Mouse (Mus musculus) layer of hippocampus, adult 9-10 months (tissue): ENCODE measurements around the gene Add1.
A peak's percentile ranks its signal among the peaks of the same experiment; 100 is the strongest.

ENCODE experiments used
- DNase-seq: peaks from one replicate; pipeline ENCODE4 v3.0.0; 2022; ENCODE audit warnings: low spot score

Gene Add1

DNA sequence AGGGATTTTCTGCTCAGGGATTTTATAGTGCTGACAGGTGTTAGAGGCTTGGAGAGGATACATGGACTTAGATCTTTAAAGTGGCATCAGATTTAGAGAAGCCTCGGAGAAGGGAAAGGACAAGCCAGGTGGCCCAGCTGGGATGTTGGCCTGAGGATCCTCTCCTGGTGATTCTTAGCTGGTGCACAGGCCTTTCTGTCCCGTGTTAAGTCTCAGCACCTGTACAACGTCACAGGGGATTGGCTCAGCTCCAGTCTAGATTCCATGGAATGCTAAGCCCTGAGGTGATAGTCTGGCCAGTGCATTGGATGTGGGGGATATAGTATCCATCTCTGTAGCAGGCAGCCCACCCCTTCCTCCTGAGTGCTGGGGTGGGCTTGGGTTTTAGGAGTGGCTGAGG, 34.8 kb downstream of the Add1 start:
- no peak for DNase-seq

DNA sequence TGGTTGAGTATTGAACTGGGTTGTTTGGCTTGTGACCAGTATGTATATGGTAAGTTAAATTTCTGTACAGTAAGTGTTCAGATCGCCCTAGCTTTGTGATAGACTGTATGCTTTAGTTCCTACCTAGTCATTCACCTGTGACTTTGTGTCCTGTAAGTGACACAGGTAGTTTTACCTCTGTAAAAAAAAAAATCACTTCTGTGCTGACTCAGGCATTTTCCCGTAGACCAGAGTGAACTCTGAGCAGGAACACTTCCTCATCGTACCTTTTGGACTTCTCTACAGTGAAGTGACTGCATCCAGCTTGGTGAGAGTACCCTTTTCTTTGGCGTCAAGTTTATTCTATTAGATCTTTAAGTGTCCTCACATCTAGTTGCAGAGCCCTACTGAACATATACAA, 36.5 kb downstream of the Add1 start:
- no peak for DNase-seq

DNA sequence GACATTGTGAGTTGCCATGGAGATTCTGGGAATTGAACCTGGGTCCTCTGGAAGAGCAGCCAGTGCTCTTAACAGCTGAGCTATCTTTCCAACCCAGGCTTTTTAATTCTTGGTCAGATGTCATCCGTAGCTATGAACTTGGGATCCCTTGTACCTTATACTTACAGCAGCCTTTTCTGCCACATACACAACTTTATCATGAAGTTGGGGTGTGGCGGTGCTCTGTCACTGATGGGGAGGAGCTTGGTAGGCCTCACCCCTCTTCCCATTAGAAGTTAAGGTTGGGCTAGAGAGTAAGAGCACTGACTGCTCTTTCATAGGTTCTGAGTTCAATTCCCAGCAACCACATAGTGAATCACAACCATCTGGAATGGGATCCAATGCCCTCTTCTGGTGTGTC, 59.5 kb downstream of the Add1 start:
- no peak for DNase-seq

DNA sequence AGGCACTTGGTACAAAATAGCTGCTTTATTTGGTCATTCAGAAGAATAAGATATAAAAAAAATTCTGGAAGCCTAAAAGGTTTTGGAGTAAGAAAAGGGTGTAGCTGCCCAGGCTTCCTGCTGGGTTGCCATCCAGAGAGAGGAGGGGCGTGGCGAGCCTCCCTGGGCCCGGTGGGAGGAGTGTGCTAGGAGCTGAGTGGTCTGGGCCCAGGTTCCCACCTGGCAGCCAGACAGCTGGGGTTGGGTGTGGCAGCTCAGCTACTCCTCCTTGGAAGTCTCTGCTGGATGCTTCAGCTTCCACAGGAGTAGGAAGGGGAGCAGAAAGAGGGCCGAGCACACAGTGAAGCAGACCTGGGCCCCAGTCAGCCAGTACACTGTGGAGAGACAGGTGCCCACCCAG, 60.2 kb downstream of the Add1 start:
- DNase-seq, result no peak

DNA sequence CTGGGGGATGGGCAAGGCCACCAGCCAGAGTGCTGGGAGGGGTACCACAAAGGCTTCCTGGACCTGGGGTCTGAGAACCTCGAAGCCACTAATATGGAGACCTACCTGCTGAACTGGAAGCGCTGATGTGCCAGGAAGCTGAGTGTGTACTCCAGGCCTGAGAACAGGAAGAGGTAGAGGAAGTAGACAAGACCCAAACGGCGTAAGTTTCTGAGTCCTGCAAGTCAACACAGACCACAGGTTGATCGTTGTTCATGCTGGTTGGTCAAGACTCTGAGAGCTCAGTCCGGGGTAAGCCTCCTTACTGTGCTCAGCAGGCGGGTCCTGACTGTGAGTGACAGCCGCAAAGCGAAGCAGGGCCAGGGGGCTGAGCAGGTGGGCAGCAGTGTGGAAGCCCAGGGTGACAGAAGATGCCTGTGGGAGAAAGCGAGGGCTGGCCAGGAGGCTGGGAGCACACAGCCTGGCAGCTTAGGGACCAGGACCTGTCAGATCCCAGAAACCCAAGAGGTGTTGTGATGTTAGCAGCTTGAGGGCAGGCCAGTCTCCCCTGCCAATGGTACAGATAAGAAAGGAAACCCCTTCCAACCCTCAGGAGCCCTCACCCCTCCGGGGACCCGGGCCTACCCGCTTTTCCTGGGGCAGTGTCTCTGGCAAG, 61.4 kb downstream of the Add1 start:
- no peak for DNase-seq

DNA sequence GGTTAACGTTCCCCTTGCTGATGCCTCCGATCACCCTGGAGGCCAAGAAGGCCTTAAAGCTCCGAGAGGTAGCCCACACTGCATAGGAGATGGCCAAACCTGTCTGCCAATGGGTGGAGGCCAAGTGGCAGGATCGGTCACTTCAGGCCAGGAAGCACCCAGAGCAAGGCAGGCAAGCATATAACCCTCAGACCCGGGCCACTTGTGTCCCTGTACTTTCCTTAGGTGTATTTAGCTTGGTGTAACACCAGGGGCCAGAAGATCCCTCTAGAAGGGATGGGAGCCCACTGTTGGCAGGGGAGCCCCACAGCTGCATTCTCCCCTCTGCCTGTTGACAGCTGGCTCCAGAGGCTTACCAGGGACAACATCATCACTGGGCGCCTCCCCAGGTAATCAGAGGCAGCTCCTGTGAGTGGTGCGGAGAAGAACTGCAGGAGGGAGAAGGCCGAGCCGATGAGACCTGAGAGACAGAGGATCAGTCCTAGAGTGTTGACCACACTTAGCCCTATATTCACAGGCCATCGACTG, 62.3 kb downstream of the Add1 start:
- DNase-seq, result no peak

DNA sequence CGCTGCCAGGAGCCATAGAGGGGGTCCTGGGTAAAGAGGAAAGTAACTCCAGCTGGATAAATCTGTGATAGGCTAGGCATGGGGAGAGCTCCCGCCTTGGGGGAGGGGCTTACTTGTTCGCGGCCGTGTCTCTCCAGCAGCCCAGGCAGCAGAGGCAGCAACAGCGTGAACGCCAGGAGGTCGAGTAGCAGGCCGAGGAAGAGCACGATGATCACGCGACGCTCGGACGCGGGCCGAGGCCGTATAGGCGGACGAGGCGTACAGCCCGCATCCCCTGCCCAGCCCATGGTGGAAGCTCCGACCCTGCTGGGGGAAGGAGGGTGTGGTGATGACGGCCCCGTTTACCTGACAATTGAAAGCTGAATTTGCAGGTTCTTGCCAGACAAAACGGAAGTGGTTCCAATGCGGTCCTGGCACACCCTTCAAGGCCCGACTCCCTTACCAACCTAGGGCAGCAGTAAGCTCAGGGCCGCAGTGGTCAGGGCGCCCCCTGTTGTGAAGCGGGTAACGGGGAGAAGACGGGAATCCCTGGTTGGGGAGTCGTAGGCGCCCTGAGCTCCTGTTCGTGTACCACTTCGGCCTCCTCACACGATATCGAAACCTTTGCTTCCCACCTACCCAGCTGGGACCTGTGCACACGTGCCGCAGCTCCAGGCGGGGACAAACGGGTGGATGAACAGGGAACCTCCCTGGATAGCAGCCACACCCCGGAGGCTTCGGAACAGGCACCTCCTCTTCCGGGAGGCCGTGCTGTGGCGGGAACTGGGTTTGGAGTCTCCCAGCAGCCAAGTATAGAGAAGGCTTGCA, 63.2 kb downstream of the Add1 start, which contains the start of gene Mfsd10:
Gene Mfsd10, minus strand, starts transcription at position 732 of the 807 bp plus-strand sequence.
- peak; percentile 43 for DNase-seq

DNA sequence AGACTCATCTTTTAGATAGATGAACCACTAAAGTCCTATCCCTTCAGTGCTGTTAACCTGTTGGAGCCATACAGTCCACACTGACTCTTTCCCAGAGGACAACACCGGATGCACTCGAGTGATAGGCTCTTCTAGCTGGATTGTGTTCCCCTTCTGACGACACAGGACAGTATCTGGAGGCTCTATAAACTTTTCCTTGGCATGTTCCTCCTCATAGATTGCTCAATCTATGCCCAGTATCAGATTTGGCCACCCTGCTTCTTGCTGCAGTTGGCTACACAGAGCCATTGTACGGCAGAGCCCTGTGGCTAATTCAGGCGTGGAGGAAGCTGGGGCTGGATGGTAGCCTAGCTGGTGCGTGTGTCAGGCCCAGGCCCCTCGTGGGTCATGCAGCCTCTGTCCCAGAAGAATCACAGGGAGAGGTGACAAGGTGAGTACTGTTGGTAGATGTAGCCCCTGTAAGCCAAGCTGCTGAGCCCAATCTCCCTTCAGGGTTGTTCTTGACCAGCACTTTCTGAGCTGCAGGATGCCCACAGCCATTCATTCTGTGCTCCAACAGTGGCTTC, 64.2 kb downstream of the Add1 start:
- no peak for DNase-seq

DNA sequence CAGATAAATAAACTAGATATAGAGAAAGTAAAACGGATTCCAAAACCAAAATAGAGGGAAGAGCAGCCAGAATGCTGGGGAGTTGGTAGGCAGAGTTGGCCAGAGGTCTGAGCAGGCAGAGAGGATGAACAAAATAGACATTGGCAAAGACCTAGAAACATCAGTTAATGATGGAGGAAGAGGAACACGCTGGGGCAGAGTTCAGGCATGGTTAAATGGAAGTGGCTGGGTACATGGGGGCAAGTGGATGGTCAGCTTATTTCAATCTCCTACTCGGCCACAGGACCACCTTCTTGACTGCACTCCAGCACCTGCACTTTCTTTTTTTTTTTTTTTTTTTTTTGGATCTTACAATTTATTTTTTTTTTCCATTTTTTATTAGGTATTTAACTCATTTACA, 68.5 kb downstream of the Add1 start:
- no peak for DNase-seq

DNA sequence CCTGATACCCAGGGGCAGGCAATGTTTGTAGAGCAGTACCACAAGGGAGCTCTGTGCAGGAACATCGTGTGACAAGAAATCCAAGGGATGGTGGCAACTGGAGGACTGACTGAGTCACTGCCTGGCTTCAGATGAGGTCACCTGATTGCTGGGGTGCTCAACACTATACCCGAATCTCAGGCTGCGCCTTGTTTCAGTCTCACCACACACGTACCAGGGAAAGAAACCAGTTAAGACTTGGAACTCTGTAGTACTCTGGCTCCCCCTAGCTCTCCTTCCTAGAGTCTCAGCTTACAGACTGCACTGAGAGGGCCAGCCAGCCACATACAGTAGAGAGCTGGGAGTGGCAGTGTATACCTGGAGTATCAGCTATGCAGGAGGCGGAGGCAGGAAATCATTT, 69.5 kb downstream of the Add1 start:
- DNase-seq, result peak; percentile 66

DNA sequence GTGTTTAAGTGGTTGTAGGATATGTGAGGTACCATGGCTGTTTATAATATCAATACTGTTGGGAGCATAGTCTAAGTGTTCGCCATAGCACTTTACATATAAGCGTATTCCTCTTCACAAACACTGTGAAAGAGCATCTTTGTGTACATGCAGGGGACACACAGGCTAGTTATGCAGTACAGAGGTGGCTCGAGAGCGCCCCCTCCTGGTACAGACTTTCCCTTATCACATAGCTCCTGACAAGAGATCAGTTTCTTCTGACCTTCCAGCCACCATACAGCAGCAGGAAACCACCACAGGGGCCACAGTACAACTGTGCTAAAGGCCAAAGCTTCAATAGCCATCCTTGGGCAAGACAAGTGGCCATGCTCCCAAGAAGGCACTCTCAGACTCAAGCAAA, 74.1 kb downstream of the Add1 start:
- DNase-seq, result peak; percentile 56

DNA sequence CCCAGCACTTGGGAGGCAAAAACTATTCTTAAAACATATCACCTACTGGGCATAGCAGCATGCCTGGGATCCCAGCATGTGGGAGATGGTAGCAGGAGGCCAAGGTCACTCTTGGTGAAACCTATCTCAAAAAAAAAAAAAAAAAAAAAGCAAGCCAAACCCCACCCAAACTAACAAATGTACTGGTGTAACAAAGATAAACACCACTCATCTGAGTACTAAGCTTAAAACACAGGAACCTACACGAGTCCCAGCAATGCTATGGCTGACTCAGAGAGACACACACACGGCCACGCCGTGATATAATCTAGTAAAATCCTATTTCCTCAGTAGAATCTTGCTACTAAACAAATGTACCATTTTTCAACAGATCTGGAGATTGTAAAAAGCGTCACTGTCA, 79.5 kb downstream of the Add1 start:
- no peak for DNase-seq

DNA sequence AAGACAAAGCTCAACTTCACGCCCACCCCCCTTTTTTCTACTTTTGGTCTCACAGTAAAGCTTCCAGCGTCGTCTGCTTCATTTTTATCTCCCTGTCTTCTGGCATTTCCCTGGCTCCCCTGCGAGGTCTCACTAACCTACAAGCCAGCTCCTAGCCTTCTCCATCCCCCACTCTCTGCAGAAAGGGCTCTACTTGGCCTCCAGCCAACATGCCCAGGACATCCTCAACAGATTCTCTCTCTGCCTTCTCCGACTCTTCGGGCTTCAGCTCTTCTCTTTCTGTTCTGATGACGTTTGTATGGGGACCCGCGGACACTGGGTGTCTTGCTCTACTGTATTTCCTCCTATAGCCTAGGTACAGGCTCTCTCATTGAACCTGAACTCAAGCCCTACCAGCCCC, 81.4 kb downstream of the Add1 start:
- DNase-seq, result no peak

DNA sequence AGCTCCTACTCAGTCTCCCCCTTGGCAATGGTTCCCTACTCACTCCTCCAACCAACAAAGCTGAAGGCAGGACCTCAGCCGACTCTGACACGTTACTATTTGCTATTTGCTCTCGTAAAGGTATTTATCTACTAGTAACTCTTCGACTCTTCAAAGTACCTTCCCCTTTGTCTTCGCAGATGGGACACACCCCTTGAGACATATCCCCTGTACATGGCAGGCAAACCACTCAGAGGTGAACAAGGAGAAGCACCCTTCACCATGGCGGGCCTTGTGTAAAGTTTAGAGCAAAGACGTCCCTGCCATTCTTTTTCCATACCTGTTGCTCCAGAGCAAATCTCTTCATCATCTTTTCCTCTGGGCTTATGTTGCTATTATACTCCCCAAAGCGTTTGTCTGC, 84.1 kb downstream of the Add1 start:
- no peak for DNase-seq

DNA sequence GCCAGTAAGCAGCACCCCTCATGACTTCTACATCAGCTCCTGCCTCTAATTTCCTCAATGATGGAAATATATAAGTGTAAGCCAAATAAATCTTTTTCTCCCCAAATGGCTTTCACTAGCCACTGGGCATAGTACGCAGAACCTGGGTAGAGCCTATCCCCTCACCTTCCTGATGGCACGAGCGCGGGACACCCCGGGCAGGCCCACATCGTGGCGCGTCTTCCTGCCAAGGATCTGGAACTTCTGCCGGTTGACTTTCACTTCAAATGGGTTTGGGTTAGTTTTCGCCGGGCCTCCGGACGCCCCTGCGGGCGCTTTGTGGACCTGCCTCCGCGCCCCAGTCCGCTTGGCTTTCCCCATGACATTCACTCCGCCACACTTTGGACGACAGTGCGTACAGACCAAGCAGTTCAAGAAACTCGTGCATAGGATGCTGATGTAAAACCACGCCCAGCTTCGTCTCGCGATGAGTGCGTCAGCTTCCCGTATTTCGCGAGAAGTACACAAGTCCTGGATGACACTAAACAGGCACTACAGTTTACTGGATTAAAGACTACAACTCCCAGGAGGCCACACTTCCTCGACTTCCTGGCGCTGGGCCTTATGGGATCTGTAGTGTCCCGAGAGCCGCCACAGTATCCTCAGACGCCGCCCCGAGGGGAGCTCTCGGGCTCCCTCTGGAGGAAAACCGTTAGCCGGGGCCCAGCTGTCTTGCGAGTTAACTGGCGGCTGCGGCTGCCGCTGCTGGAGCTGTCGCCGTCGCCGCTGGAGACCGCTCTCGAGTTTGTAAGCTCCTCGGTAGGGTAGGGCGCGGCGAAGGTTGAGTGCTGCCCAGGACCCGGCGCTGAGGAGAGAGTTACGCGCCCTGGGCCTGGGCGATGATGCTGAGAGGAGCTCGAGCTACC, 86.5 kb downstream of the Add1 start, which contains the start of the genes Nop14 and Grk4:
Gene Nop14, minus strand, starts transcription at position 463 of the 905 bp plus-strand sequence.
Gene Grk4, plus strand, starts transcription at position 694 of the 905 bp plus-strand sequence.
- peak; percentile 100 for DNase-seq

DNA sequence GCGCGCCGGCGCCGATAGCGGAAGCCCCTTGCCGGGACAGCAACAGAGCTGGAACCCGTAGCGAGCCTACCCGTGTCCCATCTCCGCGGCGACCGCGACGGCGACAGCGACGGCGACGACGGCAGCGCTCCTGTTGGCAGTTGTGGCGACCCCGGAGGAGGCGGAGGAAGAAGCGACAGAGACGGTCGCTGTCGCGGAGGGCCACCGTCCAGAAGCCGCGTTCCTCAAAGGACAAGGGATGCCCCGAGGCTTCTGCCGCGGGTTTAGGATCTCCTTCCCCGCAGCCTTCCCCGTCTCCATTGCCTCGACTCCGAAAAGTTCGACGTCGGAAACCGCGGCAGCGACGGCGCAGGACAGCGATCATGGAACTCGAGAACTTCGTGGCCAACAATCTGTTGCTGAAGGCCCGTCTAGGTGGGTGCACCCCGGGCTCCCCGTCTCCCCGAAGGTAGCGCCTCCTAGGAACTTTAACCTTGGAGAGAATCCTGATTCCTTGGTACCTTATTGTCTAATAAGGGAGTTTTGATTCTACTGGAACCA, 87.2 kb downstream of the Add1 start:
- DNase-seq, result no peak

DNA sequence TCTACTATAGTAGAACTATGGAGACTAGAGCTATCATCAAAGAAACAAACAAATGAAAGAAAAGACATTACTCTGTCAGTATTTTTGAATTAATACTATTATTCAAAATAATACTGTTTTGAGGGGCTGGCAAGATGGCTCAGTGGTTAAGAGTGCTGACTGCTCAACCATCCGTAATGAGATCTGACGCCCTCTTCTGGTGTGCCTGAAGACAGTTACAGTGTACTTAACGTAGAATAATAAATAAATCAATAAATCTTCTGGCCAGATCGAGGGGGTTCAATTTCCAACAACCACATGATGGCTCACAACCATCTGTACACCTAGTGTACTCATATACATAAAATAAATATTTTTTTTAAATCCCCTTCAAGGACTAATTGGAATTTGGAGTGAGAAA, 88.4 kb downstream of the Add1 start:
- DNase-seq, result no peak

DNA sequence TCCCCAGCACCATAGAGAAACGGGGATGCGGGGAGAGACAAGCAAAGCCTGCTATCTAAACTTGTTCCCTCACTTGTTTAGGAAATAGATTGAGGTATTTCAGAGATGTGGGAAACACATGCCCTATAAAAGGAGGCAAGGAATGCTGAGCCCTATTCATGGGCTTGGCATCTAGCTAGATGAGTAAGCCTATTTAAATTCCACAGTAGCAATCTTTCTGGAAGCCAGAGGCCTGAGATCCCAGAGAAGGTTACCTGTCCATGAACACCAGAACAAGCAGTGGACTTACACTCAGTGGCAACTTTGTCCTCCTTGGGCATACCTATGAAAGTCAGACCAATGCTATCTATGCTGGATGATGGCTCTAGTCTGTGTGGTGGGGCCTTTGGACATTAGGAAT, 89.8 kb downstream of the Add1 start:
- DNase-seq, result no peak

DNA sequence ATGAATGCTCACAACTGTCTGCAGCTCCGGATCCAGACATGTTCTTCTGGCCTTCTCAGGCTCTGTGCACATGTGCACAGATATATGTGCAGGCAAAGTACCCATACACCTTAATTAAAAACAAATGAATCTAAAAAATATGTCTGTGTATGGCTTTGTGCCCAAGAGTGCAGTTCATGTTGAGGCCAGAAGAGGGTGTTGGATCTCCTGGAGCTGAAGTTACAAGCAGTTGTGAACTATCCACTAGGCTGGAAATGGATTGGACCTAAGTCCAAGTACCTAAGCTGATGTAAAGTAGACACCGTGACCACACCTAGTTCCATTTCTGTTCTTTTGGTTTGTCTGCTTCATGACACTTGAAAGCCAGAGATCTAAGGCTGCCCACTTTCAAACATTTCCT, 96.0 kb downstream of the Add1 start:
- DNase-seq, result no peak

DNA sequence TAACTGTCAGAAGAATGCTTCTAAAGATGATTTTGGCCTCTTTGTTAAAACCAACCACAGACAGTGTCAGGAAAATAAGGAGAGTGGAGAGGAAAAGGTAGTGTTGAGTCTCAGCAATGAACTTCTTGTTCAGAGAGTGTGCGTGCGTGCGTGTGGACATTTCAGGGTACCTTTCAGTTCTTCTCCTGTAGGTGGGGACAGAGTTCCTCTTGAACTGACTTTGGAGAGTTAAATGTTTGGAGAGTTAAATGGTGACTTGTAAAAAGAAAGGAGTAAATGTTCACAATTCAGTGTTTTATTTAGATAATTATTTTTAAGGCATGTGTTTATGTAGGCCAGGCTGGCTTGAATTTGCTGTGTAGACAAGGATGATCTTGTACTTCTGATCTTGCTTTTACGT, 96.8 kb downstream of the Add1 start:
- DNase-seq, result no peak
